Mouse (Mus musculus) adrenal gland, postnatal 10 days (tissue): Measurements from ENCODE around the gene Mrps12. TPM values are rescaled to one million over a fixed set of nuclear protein-coding genes. Genes with fewer than 3 reads are reported as not detected.
"Not testable (repeated sequence)": the region's sequence is repeated elsewhere in the genome, so short reads cannot be mapped to it uniquely, and the experiment has no call there.

Experiments
- DNase-seq: peaks from one replicate; pipeline ENCODE4 v3.0.0; 2021; ENCODE audit warnings: mixed read lengths
- total RNA-seq, 2 experiments: library from RNA; stranded (reverse); gene quantifications; 2 replicates each; pipeline ENCODE4 v1.2.3; 2021

Mrps12 gene
- total RNA-seq, 2 experiments from 2014 or later, result 63.8 to 72.4 TPM

DNA sequence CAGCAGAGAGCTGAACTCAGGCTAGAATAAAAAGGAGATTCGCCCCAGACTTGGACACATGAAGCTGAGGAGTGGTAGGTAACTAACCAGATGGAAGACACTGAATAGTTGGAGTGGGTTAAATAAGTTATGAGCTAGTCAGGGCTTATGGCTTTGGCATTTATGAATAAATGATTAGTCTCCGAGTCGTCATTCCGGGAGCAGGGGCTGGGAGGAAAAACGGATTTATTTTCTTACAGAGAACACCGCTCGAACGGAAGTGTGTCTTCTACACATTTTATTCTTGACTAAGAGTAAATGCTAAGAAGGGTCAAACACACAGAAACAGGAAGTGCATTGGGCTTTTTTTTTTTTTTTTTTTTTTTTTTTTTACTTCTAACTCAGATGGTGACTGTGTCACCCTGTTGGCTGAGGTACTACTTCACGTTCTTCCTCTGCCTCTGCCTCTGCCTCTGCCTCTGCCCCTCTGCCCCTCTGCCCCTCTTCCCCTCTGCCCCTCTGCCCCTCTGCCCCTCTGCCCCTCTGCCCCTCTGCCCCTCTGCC, 38.9 kb downstream of the Mrps12 start:
- DNase-seq, result no peak

DNA sequence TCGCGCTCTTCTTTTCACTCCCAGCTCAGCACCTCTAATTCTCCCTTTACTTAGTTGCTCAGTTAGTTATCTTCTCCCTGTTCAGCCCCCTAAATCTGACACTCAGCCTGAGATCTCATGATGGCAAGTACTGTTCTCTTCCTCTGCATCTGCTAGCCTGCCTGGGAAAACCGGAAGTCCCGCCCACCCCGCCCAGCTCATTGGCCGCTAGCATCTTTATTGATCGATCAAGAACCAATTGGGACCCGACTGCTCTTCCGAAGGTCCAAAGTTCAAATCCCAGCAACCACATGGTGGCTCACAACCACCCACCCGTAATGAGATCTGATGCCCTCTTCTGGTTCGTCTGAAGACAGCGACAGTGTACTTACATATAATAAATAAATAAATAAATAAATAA, 40.3 kb downstream of the Mrps12 start:
- not testable (repeated sequence) for DNase-seq

DNA sequence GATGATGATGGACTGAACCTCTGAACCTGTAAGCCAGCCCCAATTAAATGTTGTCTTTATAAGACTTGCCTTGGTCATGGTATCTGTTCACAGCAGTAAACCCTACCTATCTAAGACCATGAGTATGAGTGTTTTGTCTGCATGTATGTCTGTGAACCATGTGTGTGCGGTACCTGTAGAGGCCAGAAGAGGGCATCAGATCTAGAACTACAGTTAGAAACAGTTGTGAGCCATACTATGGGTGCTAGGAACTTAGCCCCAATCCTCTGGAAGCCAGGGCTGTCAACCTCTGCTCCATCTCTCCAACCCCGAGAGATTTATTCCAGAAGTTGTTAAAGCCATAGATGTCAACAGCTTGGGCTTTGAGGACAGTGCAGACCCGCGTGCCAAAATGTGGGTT, 41.4 kb downstream of the Mrps12 start:
- DNase-seq, result no peak

DNA sequence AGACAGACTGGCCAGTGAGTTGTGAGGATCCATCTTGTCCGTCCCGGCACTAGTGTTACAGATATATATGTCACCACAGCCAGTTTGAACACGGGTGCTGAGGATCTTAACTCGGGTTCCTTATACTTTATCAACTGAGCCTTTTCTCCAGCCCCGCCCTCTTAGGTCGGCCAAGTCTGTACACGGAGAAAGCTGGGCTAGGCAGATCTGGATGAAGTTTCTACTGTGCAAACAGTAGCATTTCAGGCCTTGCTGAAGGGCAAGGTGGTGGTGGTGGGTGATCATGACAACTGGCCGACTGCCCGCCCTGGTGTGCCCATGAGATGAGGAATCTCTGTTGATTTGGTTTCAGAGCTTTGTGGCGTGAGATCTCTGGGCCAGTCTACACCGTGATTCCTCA, 44.3 kb downstream of the Mrps12 start:
- DNase-seq, result no peak

DNA sequence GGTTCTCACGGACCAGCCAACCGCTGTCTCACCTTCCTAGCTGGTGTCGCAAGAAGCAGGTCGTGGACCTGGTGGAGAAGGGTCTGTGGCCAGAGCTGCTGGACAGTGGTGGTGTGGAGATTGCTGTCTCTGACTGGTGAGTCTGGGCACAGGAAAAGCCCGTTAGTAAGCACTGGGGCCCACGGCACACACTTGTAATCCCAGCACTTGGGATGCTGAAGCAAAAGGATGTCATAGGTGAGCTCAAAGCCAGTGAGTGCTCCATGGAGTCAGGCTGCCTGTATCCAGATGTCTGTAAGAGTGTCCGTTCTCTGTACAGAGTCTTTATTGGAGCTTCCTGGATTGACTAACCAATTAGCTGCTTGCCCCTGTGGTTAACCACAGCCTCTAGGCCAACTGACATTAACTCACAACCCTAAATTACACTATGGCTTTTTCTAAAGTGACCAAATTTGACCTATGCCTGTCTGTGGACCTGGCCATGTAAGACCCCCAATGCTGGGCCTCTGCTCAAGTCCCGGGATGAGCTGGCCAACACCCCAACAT, 46.6 kb downstream of the Mrps12 start:
- no peak for DNase-seq

DNA sequence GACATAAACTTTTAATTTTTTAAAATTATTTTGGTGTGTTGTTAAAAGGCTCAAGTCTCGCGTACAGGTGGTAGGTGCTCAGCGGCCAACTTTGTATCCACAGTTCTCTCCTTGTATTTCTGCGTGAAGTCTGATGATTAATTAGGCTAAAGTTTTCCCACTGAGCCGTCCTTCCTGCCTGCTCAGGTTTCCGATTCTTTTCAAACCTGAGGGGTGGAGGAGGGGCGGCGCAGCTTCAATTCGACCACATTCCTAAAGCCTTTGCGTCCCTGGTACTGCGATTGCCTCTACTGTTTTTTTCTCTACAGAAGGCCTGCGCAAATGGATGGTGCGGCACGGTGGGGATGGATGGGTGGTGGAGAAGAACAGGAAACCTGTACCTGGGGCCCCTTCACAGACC, 47.2 kb downstream of the Mrps12 start:
- DNase-seq, result no peak

DNA sequence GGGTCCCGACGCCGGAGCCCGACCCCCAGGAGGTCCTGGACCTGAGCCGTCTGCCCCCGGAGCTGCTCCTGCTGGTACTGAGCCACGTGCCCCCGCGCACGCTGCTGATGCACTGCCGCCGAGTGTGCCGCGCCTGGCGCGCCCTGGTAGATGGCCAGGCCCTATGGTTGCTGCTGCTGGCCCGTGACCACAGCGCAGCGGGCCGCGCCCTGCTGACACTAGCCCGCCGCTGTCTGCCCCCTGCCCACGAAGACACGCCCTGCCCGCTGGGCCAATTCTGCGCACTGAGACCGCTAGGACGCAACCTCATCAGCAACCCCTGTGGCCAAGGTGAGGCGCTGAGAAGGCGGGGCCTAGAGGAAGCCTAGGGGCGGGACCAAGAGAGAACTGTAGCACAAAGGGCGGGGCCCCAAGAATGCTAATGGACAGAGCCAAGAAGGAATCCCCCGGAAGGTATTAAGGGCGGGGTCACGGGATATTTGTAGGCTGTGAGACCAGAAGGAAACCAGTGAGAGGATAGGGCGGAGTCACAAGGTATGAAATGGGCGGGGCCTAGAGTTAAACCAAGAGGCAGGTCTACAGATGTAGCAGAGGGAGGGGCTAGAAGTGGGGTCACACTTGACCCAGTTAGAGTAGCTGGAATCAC, 48.2 kb downstream of the Mrps12 start:
- DNase-seq, result peak; percentile 65

DNA sequence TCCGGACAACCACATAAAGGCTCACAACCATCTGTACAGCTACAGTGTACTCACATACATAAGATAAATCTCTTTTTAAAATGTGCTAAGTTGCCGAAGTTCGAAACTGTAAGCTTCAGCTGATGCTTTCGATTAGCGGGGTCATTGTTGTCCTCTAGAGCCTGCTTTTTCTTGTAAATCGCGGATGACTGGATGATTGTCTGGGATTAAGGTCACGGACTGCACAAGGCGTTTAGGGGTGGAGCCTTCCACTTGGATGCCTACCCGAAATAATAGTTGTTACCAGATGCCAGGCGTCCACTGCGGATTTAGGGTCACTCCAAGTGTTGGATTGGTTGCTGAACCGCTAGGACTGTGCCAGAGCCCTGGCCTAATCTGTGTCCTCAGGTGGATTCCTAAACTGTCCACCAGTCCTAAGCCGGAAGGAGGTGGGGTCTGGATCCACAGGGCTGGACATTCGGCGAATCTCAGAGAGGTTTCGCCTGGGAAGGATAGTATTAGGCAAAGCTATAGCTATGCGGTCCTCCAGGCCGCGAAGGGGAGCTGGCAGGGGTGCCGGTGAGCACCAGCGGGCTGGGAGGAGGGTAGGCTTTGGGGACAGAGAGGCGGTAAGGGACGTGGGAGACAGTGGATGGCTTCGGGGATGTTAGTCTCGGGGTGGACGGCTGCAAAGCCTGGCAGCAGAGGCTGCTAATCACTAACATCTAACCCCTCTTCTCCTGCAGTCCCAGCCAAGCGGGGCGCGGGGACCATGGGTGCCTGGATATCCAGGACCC, 48.9 kb downstream of the Mrps12 start, which contains the start of gene Fbxo27:
Fbxo27 (plus strand) TSS at position 305 of the 776 bp plus-strand sequence.
- peak; percentile 24 for DNase-seq

DNA sequence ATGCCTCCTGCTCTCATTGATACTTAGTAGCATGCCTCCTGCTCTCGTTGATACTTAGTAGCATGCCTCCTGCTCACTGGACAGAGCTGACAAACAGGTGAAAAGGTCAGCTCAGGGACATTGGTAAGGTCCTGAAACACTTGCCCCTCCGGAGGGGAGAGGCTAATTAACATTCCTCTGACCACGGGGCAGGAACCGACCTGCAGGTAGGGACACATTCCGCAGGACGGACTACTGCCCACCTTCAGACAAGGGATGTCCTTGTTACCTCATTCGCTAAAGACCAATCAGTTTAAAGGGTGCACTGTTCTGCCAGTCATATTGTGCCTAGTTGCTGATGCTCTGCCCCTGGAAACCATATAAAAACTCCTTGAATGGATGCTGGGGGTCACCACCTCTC, 50.5 kb downstream of the Mrps12 start:
- no peak for DNase-seq

Other genes with a start within 250 kb of the Mrps12 start
- not detected for gene Ifnl2, start 231.4 kb downstream of the Mrps12 start, total RNA-seq
- not detected for gene Ifnl3, start 219.0 kb downstream of the Mrps12 start, total RNA-seq
- gene Sycn, start 200.9 kb downstream of the Mrps12 start, total RNA-seq, result not detected
- not detected for gene Nccrp1, start 194.6 kb downstream of the Mrps12 start, total RNA-seq
- gene Samd4b, start 143.7 kb downstream of the Mrps12 start, total RNA-seq, result 10 to 100 TPM; 45.5 to 49.6 TPM
- gene Pak4, start 143.6 kb downstream of the Mrps12 start, total RNA-seq, result 10 to 100 TPM; 19.4 to 20.4 TPM
- not detected for gene Acp7, start 110.5 kb downstream of the Mrps12 start, total RNA-seq
- 1 to 10 TPM; 1.0 to 2.0 TPM for gene Fbxo27, start 49.0 kb downstream of the Mrps12 start, total RNA-seq
- gene Fbxo17, start 25.0 kb downstream of the Mrps12 start, total RNA-seq, result 1 to 10 TPM; 3.7 to 6.0 TPM
- gene Sars2, start 172 bp upstream of the Mrps12 start, total RNA-seq, result 10 to 100 TPM; 17.5 to 23.7 TPM
- not detected for gene Ccer2, start 14.4 kb upstream of the Mrps12 start, total RNA-seq
- 10 to 100 TPM; 68.8 to 74.9 TPM for gene Sirt2, start 24.9 kb upstream of the Mrps12 start, total RNA-seq
- 10 to 100 TPM; 25.1 to 25.3 TPM for gene Nfkbib, start 25.7 kb upstream of the Mrps12 start, total RNA-seq
- 1 to 10 TPM; 3.7 to 4.9 TPM for gene Rinl, start 47.1 kb upstream of the Mrps12 start, total RNA-seq
- 100 to 1,000 TPM; 459 to 528 TPM for gene Hnrnpl, start 66.7 kb upstream of the Mrps12 start, total RNA-seq
- gene Ech1, start 83.4 kb upstream of the Mrps12 start, total RNA-seq, result 1,000 to 10,000 TPM; 1,178 to 1,235 TPM
- gene Lgals4, start 92.0 kb upstream of the Mrps12 start, total RNA-seq, result 10 to 100 TPM; 25.9 to 55.7 TPM
- gene Lgals7, start 122.0 kb upstream of the Mrps12 start, total RNA-seq, result 1 to 10 TPM; 1.2 to 2.1 TPM
- under 1 TPM; 0.15 to 0.67 TPM for gene Capn12, start 139.6 kb upstream of the Mrps12 start, total RNA-seq
- gene Actn4, start 220.5 kb upstream of the Mrps12 start, total RNA-seq, result 100 to 1,000 TPM; 236 to 261 TPM
- gene Eif3k, start 240.0 kb upstream of the Mrps12 start, total RNA-seq, result 100 to 1,000 TPM; 240 to 250 TPM
- gene Map4k1, start 240.2 kb upstream of the Mrps12 start, total RNA-seq, result 1 to 10 TPM; 3.3 to 4.9 TPM